Mouse (Mus musculus): Measurements from ENCODE around the gene Dner.

Gene Dner

DNA sequence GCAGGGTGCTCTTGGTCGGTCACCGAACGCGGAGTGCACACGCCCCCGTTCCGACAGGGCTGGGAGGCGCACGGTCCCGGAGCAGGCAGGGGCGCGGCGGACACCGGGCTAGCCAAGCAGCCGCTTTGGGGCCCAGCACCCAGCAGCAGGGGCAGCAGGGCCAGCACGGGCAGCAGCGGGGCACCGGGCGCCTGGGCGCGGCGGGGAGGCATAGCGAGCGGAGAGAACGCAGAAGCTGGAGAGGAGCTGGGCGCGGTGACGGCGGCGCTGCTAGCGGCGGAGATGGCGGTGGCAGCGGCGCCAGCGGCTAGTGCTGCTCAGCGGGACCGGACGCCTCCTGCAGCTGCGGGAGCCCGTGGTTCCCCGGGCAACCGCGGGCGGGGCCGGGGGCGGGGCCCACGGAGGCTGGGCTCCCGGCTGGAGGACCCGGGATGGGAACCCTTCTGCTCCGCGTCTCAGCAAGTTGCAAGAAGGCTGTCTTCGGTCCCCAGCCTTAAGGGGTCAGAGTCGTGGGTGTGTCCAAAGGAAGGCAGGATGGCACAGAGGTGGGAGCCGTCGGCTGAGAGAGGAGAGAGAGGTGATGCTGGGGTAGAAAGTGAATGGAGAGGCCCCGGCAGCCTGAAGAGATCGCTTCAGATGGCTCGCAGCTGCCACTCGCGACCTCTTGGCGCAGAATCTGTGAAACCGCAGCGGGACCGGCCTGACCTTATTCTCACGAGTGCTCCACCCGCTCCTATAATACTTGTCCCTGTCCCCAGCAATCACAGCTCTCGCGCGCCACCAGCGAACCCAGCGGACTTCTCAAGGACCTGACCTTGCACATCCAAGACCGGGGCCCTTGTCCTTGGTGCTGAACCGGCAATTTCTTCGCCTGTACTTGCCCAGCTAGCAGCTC, at the start of gene Dner:
TSS of gene Dner (minus strand) at position 705 of the 895 bp plus-strand sequence.
- peak; percentile 92 for DNase-seq

DNA sequence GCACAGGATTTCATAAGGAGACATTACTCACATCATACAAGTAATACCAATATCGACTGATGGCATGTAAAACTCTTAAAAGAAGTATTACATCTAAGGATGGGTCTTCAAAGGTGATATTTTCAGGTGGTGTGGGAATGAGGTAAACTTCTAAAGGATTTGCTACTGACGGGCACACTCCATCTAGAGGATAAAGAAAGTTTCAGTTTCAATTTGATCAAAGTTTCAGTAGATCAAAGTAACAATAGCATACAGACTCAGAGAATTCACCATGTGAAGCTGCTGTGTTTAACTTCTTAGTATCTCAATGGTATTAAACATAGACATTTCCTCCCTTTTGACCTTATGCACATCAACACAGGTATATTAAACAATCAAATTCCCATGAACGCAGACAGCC, 46.1 kb upstream of the Dner start:
- no peak for DNase-seq

DNA sequence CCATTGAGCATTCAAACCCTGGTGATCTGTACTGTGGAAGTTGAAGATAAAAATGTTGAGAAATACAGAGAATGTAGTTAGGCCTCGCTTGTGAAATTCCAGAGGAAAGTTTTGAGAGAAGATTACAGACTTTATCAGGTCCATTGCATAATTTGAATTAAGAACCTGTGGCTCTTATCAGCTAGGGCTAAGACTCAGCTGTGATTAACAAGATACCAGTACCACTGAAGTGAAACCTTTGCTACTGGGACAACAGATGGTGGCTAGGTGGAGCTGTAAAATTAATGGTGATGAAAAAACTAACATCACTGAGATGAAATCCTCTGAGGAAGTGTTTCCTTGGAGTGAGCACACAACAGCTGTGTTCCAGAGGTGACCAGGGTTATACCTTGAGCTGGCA, 44.1 kb upstream of the Dner start:
- no peak for DNase-seq

DNA sequence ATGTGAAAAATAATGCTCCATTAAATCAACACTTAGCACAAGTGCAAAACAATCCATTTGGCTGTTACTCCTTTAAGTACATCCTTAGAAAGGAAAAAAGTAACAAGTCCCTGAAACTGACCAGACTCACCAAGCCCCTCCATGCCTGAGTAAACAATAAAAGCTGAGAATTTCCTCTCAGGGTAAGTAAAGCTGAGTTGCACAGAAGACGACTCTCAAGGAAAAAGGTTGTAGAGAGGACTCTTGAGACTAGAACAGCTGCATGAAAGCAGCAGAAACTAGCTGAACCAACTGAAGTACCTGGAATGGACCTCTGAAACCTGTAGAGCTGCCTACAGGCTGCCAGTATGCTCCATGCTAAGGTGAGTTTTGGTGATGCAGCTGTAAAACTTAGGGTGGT, 41.1 kb upstream of the Dner start:
- DNase-seq: no peak

DNA sequence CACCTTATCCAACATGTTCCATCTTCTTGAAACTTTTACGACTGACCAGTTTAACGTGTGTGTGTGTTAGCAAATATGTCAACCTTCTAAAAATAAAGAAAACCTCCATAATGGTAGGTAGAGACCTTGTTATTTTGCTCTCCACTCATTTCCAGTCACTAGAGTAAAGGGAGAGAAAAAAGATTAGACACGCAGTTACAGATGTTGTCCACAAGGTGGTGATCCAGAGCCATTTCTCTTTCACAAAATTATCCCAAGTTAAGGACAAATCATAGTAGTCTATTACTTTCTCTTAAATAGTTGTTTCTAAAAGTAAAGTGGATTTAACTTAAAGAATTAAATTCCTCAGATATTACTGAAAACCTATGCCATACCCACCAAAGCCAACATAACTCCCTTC, 37.8 kb upstream of the Dner start:
- peak; percentile 23 for DNase-seq

DNA sequence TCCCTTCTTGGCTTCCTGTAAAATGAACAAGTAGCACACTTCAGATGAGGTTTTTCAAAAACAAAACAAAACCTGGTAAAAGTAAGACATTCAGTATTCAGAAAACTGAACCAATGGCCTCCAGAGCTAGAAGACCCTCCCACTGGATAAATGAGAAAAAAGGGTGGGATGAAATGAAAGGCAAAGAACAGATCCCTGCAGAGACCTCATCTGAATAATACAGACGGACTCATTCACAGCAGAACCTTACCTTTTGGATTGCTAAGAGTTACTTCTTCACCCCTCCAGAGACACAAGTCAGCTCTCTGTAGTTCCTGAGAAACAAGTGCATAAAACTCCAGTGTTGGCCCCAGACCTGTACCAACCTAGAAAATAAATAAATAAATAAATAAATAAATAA, 35.7 kb upstream of the Dner start:
- DNase-seq: no peak

DNA sequence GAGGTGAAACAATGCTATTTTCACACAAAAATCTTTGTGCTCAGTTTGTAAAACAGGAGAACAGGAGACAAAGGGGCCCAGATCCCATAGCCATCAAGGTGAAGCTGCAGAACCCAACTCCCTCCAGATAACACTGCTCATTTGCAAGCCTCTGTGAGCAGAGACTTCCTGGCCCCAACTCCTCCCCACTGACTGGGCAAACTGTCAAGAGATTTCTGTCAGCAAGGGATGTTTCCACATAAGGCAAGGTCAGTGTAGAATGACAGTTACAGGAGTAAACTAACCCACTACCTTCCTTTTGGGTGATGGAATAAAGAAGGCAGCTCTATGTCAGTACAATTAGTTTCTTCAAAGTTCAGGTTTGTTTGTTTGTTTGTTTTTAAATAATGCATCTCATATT, 26.8 kb upstream of the Dner start:
- DNase-seq: no peak

DNA sequence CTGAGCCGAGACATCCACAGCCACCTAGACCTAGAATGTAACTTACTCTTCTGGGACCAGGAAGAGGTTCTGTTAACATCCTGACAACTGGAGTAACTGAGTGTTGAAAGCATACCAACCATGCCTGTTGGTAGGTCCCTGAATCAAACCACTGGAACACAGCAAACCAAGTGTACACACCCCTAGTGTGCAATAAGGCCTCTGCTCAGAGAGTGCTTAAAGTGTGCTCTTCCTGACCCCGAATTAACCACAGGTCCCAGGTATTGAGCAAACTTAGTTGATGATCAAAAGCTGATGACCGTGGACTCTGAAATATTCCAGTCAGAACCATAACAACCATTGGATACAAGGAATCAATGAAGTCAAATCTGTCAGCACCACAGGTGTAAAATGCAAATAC, 26.4 kb upstream of the Dner start:
- no peak for DNase-seq

DNA sequence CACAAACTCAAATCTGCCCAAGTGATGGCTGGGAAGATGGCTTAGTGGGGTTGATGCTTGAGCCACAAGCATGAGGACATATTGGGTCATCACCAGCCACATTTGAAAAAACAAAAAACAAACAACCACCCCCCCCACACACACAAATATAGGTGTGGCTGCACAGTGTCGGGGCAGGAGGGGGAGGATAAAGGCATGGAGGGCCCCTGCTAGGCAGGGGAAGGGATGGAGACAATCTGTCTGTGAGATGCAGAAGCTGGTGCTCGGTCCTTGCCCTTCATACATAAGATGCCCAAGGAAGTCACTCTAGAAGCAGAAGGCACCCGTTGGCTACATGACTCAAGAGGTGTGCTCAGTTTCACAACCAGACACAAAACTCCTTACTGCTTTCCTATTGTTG, 25.9 kb upstream of the Dner start:
- DNase-seq: no peak

DNA sequence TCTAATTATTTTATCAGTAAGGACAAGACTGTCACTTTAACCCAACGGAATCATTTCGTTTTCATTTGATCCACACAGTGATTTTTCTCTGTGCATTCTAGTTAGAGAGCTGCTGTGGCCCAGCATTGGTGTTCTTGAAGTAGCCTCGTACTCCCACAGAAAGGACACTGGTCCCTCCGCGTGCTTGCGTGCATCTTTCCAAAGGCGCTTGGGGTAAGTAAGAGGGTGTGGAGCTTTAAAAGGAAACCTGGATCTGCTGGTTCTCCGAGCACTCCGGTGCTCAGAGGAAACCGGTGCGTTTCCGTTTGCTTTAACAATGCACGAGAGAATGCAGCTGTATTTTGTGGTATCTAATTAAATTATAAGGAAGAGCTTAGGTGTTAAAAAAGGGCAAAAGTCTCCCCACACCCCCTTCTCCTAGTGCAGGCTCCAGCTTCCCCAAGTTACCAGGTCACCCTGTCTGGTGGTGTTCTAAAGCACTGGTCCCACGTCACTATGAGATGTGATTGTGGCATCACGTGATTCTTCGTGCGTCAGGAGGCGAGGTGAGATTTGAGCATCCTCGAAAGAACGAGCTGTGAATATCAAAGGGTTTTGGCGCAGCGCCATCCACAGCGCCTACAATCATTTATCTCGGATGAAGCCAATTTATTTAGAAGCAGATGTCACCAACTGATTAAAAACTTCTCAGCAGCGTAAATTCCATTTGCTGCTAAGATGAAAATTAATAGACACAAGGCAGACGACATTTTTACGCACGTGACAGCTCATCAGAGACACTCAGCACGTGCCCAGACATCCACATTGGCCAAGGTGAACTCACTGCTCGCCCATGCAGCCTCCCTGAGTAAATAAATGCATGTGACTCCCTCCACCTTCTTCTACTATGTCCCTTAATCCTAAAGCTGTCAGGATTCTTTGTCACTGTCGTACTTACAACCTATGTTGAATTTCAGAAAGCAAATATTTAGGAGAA, 14.1 kb upstream of the Dner start:
- DNase-seq: peak; percentile 34

DNA sequence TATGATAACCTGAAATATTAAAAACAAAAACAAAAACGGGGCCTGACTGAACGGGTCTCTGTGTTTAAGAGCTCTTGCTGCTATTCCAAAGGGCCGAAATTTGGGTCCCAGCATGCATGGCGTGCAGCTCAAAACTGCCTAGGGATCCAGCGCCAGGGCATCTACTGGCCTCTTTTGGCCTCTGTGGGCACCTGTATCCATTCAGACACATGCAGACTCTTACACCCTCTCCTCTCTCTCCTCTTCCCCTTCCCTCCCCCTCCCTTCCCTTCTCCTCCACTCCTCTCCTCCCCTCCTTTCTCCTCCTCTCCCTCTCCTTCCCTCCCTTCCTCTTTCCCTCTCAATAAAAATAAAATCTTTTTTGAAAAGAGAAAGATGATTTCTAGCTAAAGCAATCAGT, 13.4 kb upstream of the Dner start:
- DNase-seq: peak; percentile 35

DNA sequence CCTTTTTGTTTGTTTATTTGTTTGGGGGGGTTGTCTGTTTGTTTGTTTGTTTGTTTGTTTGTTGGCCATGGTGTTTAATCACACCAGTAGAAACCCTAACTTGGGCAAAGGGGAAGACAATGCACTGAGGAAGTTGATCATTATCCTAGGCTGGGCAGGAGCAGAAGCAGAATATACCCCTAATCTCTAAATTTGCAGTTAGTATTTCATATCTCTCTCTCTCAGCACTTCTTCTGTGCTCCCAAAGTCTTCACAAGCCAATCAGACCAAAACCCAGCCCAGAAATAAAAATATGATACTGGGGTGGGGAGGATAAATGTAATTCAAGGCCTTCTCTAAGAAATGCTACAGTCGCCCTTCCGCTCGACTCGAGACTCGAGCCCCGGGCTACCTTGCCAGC, 4.2 kb upstream of the Dner start:
- no peak for DNase-seq

DNA sequence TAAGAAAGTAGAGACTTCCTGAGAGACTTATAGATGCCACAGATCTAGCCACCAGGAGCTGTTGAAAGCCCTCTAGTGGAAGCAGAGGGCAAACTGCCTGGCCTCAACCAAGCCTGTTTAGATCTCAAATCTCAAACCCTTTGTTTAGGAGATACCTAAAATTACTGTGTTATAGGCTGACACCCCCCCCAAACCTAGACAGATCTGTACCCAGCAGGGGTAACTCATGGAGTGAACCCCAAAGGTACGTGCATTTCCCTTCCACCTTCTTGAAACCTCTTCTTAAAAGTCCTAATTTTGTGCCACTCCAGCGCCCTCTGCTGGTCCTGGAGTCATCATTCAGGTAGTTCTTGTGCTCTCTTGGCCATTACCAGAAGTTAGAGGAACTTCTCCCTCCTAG, 1.1 kb upstream of the Dner start:
- DNase-seq: peak; percentile 72

DNA sequence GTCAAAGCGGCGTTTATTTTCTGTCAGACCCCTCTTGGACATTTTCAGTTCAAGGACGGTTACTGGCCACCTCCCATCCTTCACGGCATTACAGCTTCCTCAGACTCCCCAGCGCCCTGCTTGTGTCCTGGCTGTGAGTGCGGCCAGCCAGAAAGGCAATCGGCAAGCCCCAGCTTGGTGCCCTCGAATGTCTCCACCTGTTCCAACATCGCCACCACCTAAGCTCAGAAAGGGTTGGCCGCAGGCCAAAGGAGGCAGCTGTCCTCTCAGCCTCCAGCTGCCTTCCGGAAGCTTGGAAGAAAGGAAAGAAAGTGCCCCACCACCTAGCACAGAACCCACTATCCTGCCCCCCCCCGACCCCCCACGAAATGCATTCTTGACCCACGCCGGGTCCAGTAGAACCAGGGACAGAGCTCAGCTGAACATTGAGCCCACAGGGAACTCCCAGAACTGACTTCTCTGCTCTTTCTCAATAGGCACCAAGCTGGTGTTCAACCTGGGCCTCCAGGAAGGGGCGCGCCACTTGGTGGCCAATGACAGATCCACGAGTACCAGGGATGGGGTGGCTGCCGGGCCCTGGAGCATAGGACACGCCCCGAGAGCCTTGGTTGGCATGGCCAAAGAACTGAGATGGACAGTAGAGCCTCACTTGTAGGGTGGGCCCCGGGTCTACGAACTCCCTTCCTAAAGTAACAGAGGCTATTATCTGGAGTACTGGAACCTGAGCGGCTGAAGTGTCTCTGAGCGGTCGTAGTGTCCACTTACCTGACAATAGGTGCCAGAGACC, 1.1 kb downstream of the Dner start:
- DNase-seq: peak; percentile 45

DNA sequence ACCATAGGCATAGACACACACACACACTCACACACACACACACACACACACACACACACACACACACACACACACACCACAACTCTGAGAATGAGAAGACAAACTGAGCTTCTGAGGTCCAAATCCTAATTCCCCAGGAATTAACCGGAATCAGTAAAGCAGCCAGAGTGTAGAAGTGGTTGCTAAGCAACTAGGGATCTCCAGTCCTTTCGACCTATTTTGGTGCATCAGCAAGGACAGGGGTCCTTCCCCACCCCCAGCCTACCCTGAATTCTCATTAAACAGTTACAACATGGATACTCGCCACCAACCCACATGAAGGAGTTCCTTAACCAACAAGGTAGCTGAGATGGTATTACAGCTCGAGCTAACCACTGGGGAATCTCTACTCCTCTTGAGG, 18.1 kb downstream of the Dner start:
- DNase-seq: no peak

DNA sequence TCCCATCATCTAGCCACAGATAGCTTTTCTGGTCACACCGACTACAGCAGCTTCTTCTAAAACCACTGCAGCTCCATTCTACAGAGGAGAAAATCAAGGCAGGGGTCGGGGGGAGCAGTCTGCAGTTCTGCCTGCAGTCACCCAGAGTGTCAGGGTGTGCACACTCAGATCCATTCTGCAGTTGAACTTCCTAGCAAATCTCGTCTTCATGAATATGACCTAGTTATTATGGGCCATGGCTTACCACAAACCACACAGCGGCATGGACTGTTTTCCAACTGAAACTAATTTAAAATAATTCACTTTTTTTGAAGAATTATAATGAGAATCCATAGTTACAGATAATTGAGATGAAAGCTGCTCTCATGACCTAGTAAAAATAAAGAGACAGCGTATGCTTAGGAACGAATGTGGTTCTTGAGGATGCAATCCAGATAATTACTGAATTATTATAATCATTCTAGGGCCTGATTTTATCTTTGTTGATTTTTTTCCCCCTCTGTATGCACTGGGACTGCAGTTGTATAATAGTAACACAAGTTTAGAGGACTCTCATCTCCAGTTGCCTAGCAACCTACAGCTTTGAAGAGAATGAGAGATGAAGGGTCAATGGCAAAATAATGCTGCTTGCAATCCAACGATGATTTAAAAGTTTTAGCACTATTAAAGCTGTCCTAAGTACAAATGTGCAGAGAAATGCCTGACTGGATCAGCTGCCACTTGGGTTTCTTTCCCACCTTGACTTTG, 27.7 kb downstream of the Dner start:
- DNase-seq: no peak

DNA sequence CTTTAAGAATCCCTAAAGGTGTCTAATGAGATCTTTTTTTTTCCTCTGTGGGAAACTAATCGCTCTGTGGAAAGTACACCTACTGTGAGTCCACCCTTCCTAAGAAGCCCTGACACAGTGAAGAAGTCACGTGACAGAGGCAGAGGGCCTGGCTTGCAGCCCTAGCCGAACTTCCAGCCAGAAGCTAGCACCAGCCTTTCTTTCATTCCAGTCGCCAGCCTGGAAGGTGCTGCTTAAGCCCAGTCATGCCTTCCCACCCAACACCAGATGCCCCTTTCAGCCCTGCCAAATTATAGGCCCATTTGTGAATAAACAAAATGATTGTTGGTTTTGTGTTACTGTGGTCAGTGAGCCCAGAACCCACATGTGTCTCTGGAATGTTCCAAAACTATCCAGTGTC, 28.4 kb downstream of the Dner start:
- DNase-seq: no peak

DNA sequence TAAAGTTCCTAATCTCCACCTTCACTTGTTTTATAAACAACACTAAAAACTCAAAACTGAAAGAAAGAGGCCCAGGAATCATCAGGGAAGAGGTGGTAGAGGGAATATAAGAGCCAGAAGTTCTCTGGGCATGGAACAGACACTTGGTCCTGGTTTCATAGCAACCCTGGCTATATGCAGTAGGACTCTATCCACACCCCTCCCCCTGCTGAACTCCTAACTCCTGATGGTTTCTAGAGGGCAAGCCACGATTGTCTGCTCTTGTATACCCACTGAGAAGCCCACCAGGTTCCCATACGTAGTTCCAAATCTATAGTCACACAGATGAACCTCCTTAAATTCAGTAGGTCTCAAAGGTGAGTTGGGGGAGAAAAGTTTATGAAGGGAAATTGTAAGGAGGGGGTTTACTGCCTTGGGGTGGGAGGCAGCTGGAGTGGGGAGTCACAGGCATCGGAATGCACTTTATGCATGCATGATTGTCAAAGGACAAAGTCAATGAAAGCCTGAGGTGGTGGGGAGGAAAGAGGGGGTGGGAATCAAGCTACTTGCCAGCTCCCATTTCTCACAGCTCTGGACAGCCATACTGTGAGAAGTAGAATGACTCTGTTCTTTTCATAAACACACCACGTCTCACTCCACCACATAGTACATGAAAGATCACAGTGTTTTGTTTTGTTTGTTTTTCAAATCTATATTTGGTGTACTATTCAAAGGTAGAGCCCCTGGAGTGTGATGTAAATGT, 31.5 kb downstream of the Dner start:
- DNase-seq: peak; percentile 8

DNA sequence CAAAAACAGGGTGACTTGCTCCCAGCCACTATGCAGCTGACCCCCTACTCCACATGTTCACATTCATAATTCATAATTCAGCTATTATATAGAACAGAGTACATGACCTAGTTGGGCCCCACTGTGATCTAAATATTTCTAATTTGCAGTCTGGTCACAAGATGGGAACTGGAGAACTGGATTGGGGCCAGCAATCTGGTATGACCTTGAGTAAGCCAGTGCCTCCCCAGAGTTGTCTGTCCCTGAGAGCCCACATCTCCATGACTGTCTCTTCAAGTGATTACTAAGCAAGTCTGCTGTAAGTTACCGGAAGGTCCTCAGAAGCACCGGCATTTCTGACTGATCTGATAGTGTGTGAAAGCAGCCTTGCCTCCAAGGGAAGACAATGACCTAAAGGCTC, 49.2 kb downstream of the Dner start:
- DNase-seq: no peak

DNA sequence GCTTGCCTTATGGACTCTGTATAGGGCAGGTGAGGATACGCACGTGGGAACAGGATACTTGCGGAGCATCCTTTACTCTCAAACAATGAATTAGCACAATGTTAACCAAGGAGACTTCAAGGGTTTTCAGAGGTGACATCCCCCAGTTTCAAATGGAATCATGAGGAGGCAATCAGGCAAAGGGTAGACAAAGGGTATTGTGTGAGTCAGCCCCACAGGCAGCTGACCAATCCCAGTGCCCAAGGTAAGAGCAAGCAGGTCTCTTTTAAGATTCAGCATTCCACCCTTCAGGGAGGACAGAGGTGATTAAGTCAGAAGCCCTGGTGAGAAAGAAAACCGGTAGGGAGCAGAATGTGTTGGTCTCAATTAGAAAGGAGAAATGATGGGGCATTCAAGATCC, 55.6 kb downstream of the Dner start:
- no peak for DNase-seq

DNA sequence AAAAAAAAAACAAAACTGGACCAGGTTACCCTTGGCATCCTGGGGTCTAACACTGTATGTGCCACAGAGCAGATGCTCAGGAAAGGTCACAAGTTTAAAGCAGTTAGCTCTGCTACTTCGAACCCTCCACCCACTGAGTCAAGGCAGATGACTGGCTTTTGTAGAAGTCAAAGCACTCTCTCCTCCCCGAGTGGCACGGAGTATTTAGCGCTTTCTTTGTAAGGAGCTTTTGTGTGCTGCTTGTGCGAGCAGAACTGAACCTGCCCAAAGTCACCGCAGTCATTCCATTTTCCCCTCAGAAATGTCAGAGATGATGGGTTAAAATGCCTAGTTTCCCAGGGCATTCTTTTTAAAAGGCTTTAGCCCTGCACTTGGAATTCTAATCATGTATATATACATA, 59.1 kb downstream of the Dner start:
- DNase-seq: peak; percentile 17

DNA sequence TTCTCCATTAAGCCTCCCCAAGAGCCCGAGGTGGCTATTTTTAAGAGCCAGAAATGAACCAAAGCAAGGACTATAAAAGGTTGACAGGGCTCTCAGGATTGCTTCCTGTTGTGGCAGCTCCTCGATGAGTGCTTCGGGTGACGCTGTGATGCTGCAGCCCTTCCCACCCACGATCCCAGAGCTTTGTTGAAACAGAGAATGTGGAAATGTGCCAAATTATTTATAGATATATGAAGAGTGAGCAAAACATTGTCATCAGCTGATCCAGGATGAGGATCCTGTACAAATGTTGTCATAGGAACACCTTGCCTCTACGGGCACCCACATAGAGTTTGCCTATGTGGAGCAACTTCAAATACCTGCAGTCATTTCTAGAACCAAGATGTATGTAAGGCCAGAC, 67.8 kb downstream of the Dner start:
- no peak for DNase-seq
